Mouse (Mus musculus) lung, postnatal 0 days (tissue): ENCODE measurements around the gene Lgr6.

Experiments used
- CTCF ChIP-seq: IDR thresholded peaks from 2 replicates; pipeline ENCODE4 v1.5.1; 2016; ENCODE audit warnings: antibody characterized with exemption, mild to moderate bottlenecking
- EP300 ChIP-seq: IDR thresholded peaks from 2 replicates; pipeline ENCODE4 v1.6.1; 2016; ENCODE audit warnings: antibody characterized with exemption, mild to moderate bottlenecking, control low read depth

DNA sequence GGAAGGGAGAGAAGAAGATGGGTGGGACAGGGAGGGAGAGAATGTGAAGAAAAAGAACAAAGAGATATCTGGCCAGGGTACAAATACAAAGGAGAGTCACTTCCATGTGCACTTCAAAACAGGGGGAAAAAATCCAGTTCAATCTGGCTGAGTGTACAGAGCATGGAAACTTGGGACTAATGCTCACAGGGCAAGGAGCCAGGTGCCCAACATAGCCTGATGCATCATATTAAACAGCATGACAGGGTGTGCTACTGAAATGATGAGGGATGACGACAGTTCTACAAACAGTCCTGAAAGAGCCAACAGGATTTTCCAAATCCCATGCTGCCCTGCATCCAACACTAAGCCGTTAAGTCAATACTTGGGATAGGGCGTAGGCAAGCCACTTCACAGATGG, 155.1 kb downstream of the Lgr6 start:
- TF ChIP-seq CTCF, result no peak
- no peak for TF ChIP-seq EP300
